Mouse (Mus musculus) midbrain, embryonic 10.5 days (tissue): ENCODE data around the gene Lrrc36. TPM values are rescaled to one million over a fixed set of nuclear protein-coding genes. Genes with fewer than 3 reads are reported as not detected.

Experiments used
- DNase-seq: peaks from one replicate; pipeline ENCODE4 v3.0.0-alpha.2; 2017; ENCODE audit warnings: low spot score
- H3K27ac ChIP-seq: fragments of 300-500 bp; sonication (generic); replicated peaks from 2 replicates; pipeline ENCODE4 v1.5.1; 2016; ENCODE audit warnings: mild to moderate bottlenecking
- H3K27me3 ChIP-seq: fragments of 300-500 bp; sonication (generic); 2 replicates; pipeline ENCODE4 v1.6.1; 2016; ENCODE audit warnings: low read depth, mild to moderate bottlenecking; ENCODE audit not compliant: poor library complexity, severe bottlenecking
- H3K36me3 ChIP-seq: fragments of 300-500 bp; sonication (generic); 2 replicates; pipeline ENCODE4 v1.6.1; 2016; ENCODE audit warnings: mild to moderate bottlenecking, moderate library complexity
- H3K4me1 ChIP-seq: fragments of 300-500 bp; sonication (generic); 2 replicates; pipeline ENCODE4 v1.6.1; 2016
- H3K4me3 ChIP-seq: fragments of 300-500 bp; sonication (generic); 2 replicates; pipeline ENCODE4 v1.5.1; 2016; ENCODE audit warnings: mild to moderate bottlenecking, moderate library complexity
- H3K9me3 ChIP-seq: fragments of 300-500 bp; sonication (generic); replicated peaks from 2 replicates; pipeline ENCODE4 v1.6.1; 2016; ENCODE audit warnings: mild to moderate bottlenecking
- WGBS: fragments of 180-500 bp; shearing (Covaris S2); methylation state at CpG from one replicate; pipeline ENCODE4 v1.1.7; 2016; 5-methylcytosine and 5-hydroxymethylcytosine counted together
- polyA plus RNA-seq: library from polyadenylated mRNA; unstranded; fragments of >200 nt; fragmentation: Nextera tagmentation; extraction: Ambion mirVana; gene quantifications from 2 replicates; pipeline ENCODE4 v1.2.1, GENCODE M21; 2016

The Lrrc36 gene
- polyA plus RNA-seq, 1 experiment from 2014 or later = 2.6 TPM

DNA sequence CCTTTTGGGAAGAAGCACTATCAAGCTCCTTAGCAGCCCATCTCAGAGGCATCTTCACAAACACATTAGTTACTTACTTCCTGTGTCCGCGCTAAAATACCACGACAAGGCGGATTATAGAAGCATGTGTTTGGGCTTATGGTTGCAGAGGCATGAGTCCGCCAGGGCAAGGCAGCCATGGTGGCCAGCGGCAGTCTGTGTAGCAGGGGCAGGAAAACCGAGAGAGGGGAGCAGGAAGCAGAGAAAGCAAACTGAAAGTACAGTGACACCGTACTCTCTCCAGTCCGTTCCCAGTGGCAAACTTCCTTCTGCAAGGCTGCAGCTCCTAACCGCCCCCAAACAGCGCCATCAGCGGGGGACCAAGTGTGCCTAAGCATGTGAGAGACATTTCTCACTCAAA is 86.4 kb downstream of the Lrrc36 start:
- Histone ChIP-seq H3K4me3 (no peak overlapping the region), H3K9me3 (no peaks in the 10 kb centered on the region), H3K27me3 (no peaks in the 10 kb centered on the region), H3K4me1 (peaks cover 26% of the 10 kb centered on the region), H3K36me3 (no peaks in the 10 kb centered on the region), H3K27ac (no peak overlapping the region)
- 74% methylated on average over 12 of the region's 12 CpGs for WGBS
- no peak for DNase-seq

- 90% methylated on average over 3 of the region's 3 CpGs for WGBS
- H3K4me3 ChIP-seq = no peak overlapping the region
- no peaks in the 10 kb centered on the region for H3K36me3 ChIP-seq
- no peaks in the 10 kb centered on the region for H3K27me3 ChIP-seq
- no peak overlapping the region for H3K27ac ChIP-seq
- H3K9me3 ChIP-seq = no peaks in the 10 kb centered on the region
- DNase-seq = no peak
- H3K4me1 ChIP-seq = peaks cover 15% of the 10 kb centered on the region
Observed at GRCm38 (mm10) chr8:105504617-105505016, 91.2 kb downstream of the Lrrc36 start.

DNA sequence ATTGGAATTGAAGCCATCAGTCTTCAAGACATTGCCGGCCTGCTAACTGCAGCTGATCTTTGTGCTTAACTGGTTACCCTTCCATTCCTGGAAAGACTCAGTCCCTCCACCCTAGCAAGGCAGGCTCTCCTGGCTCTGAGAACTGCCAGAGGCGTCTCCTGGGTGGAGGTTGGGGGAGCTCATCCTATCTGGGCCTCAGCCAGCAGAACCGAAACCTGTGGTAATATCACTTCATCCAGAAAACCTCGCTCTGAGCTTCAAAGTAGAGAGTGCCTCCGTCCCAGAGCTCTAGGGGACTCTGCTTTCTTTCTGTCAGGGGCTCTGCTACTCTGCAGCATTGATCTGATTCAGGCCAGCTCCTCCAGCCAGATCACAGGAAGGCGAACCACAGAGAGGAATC is 93.6 kb downstream of the Lrrc36 start:
- WGBS = 84% methylated on average over 6 of the region's 6 CpGs

GRCm38 (mm10) chr8:105508758-105509157 is 95.4 kb downstream of the Lrrc36 start:
- H3K4me3 ChIP-seq = no peak overlapping the region
- H3K4me1 ChIP-seq = peaks cover 27% of the 10 kb centered on the region
- WGBS = 67% methylated on average over 1 of the region's 2 CpGs
- H3K27me3 ChIP-seq = peaks cover under 1% of the 10 kb centered on the region; the same call in 1 of the 2 replicates
- H3K27ac ChIP-seq = peak overlapping the region; percentile 19
- no peak for DNase-seq
- no peaks in the 10 kb centered on the region for H3K36me3 ChIP-seq
- no peaks in the 10 kb centered on the region for H3K9me3 ChIP-seq

More for the DNA sequence above, 93.6 kb downstream of the Lrrc36 start:
- no peak for DNase-seq
- Histone ChIP-seq H3K9me3 (no peaks in the 10 kb centered on the region), H3K27ac (no peak overlapping the region), H3K4me1 (peaks cover 25% of the 10 kb centered on the region), H3K36me3 (no peaks in the 10 kb centered on the region), H3K4me3 (no peak overlapping the region), H3K27me3 (no peaks in the 10 kb centered on the region)

- 57% methylated on average over 12 of the region's 12 CpGs for WGBS
- DNase-seq = no peak
- Histone ChIP-seq H3K27ac (no peak overlapping the region), H3K4me1 (peaks cover 27% of the 10 kb centered on the region), H3K9me3 (no peaks in the 10 kb centered on the region), H3K36me3 (no peaks in the 10 kb centered on the region), H3K4me3 (no peak overlapping the region), H3K27me3 (peaks cover 14% of the 10 kb centered on the region)
Observed at GRCm38 (mm10) chr8:105509997-105510735, 96.8 kb downstream of the Lrrc36 start.

Other genes with a start within 250 kb of the Lrrc36 start
- gene Cbfb, start 242.9 kb upstream of the Lrrc36 start, polyA plus RNA-seq = 41.8 and 46.7 TPM in 2 replicates
- 27.1 and 28.5 TPM in 2 replicates for gene D230025D16Rik, start 188.4 kb upstream of the Lrrc36 start, polyA plus RNA-seq
- 2.4 and 4.2 TPM in 2 replicates for gene B3gnt9, start 158.4 kb upstream of the Lrrc36 start, polyA plus RNA-seq
- gene Tradd, start 149.0 kb upstream of the Lrrc36 start, polyA plus RNA-seq = 13.6 and 14.6 TPM in 2 replicates
- 0.64 and 0.72 TPM in 2 replicates for gene Fbxl8, start 148.9 kb upstream of the Lrrc36 start, polyA plus RNA-seq
- gene Hsf4, start 143.8 kb upstream of the Lrrc36 start, polyA plus RNA-seq = 0.10 TPM in 1 of 2 replicates, not detected in the other
- 1.4 and 2.3 TPM in 2 replicates for gene Nol3, start 137.4 kb upstream of the Lrrc36 start, polyA plus RNA-seq
- 26.4 and 36.8 TPM in 2 replicates for gene 4931428F04Rik, start 123.7 kb upstream of the Lrrc36 start, polyA plus RNA-seq
- gene Exoc3l, start 117.5 kb upstream of the Lrrc36 start, polyA plus RNA-seq = 10.2 and 11.4 TPM in 2 replicates
- gene E2f4, start 115.9 kb upstream of the Lrrc36 start, polyA plus RNA-seq = 117 and 124 TPM in 2 replicates
- 1.3 and 1.5 TPM in 2 replicates for gene Elmo3, start 108.0 kb upstream of the Lrrc36 start, polyA plus RNA-seq
- 1.2 and 1.7 TPM in 2 replicates for gene Lrrc29, start 87.3 kb upstream of the Lrrc36 start, polyA plus RNA-seq
- gene Tmem208, start 87.2 kb upstream of the Lrrc36 start, polyA plus RNA-seq = 105 and 106 TPM in 2 replicates
- gene Fhod1, start 65.6 kb upstream of the Lrrc36 start, polyA plus RNA-seq = 1.9 and 2.2 TPM in 2 replicates
- 4.1 TPM in 2 replicates for gene Slc9a5, start 64.7 kb upstream of the Lrrc36 start, polyA plus RNA-seq
- gene Plekhg4, start 40.3 kb upstream of the Lrrc36 start, polyA plus RNA-seq = 0.49 and 0.51 TPM in 2 replicates
- 0.07 TPM in 1 of 2 replicates, not detected in the other for gene Kctd19, start 69 bp upstream of the Lrrc36 start, polyA plus RNA-seq
- gene Tppp3, start 58.0 kb downstream of the Lrrc36 start, polyA plus RNA-seq = 94.4 and 100.0 TPM in 2 replicates
- 18.6 and 24.0 TPM in 2 replicates for gene Zdhhc1, start 83.3 kb downstream of the Lrrc36 start, polyA plus RNA-seq
- gene Hsd11b2, start 105.2 kb downstream of the Lrrc36 start, polyA plus RNA-seq = 28.8 and 30.2 TPM in 2 replicates
- 85.4 and 101 TPM in 2 replicates for gene Atp6v0d1, start 152.5 kb downstream of the Lrrc36 start, polyA plus RNA-seq
- 15.9 and 20.0 TPM in 2 replicates for gene Ripor1, start 191.7 kb downstream of the Lrrc36 start, polyA plus RNA-seq
- gene Ctcf, start 223.0 kb downstream of the Lrrc36 start, polyA plus RNA-seq = 137 TPM in 2 replicates
- gene Agrp, start 223.8 kb downstream of the Lrrc36 start, polyA plus RNA-seq = 0.29 and 0.62 TPM in 2 replicates